Mouse (Mus musculus) CH12.LX (cell line): ENCODE results near the gene Trpm3.

ENCODE experiments used
- CTCF ChIP-seq, 2 experiments: IDR thresholded peaks in 1 of 2; conservative IDR thresholded peaks in 1 of 2; 2 replicates each; pipeline ENCODE4 v1.5.1; 2011 to 2012; ENCODE audit warnings: low read depth in 2 of 2, low read length in 2 of 2, improper control_type of control experiment in 1 of 2, inconsistent platforms in 1 of 2, mild to moderate bottlenecking in 1 of 2, moderate library complexity in 1 of 2
- E2F4 ChIP-seq: IDR thresholded peaks from 2 replicates; pipeline ENCODE4 v1.6.1; 2011; ENCODE audit warnings: low read depth, low read length, improper control_type of control experiment; ENCODE audit not compliant: insufficient replicate concordance
- HCFC1 ChIP-seq: IDR thresholded peaks from 2 replicates; pipeline ENCODE4 v1.6.1; 2012; ENCODE audit warnings: low read depth, mild to moderate bottlenecking, inconsistent platforms, low read length, improper control_type of control experiment
- MXI1 ChIP-seq: IDR thresholded peaks from 2 replicates; pipeline ENCODE4 v1.6.1; 2011; ENCODE audit warnings: mild to moderate bottlenecking, low read depth, low read length, improper control_type of control experiment
- ZKSCAN1 ChIP-seq: IDR thresholded peaks from 2 replicates; pipeline ENCODE4 v1.6.1; 2012; ENCODE audit warnings: low read depth, inconsistent platforms, low read length, improper control_type of control experiment, borderline replicate concordance

GRCm38 (mm10) chr19:23034117-23034516 is 895.3 kb downstream of the Trpm3 start:
- no peak for TF ChIP-seq CTCF (conservative IDR thresholded peaks at IDR 0.05 in 1 of 2, IDR thresholded peaks at IDR 0.05 in 1 of 2; ENCODE audit: low read depth in 2 of 2, low read length in 2 of 2)
- TF ChIP-seq HCFC1: no peak
- TF ChIP-seq E2F4: no peak
- TF ChIP-seq MXI1: no peak
- TF ChIP-seq ZKSCAN1: no peak
